Mouse (Mus musculus) hindbrain, embryonic 14.5 days (tissue): ENCODE measurements around the gene Abcg8. TPM values are rescaled to one million over a fixed set of nuclear protein-coding genes. Genes with fewer than 3 reads are reported as not detected.

Experiments used
- ATAC-seq: fragments of 200-750 bp; cut with Nextera tagmentation; 2 replicates; pipeline ENCODE4 v1.8.0; 2017; ENCODE audit warnings: moderate number of reproducible peaks, mild to moderate bottlenecking, moderate TSS enrichment, moderate library complexity; ENCODE audit not compliant: low FRiP score
- DNase-seq: peaks from one replicate; pipeline ENCODE4 v3.0.0-alpha.2; 2015; ENCODE audit warnings: low spot score
- H3K27ac ChIP-seq: fragments of 300-500 bp; sonication (generic); 2 replicates; pipeline ENCODE4 v1.5.1; 2014; ENCODE audit warnings: mild to moderate bottlenecking, moderate library complexity
- H3K27me3 ChIP-seq: fragments of 300-500 bp; sonication (generic); 2 replicates; pipeline ENCODE4 v1.6.1; 2014; ENCODE audit warnings: mild to moderate bottlenecking, low read length, mixed read lengths; ENCODE audit not compliant: control insufficient read depth, insufficient read depth
- H3K36me3 ChIP-seq: fragments of 300-500 bp; sonication (generic); replicated peaks from 2 replicates; pipeline ENCODE4 v1.6.1; 2014; ENCODE audit not compliant: control insufficient read depth, insufficient read depth
- H3K4me1 ChIP-seq: fragments of 300-500 bp; sonication (generic); replicated peaks from 2 replicates; pipeline ENCODE4 v1.6.1; 2014; ENCODE audit warnings: antibody characterized with exemption, low read length, mixed read lengths; ENCODE audit not compliant: control insufficient read depth, insufficient read depth
- H3K4me2 ChIP-seq: fragments of 300-500 bp; sonication (generic); replicated peaks from 2 replicates; pipeline ENCODE4 v1.6.1; 2014; ENCODE audit warnings: mild to moderate bottlenecking, moderate library complexity
- H3K4me3 ChIP-seq: fragments of 300-500 bp; sonication (generic); replicated peaks from 2 replicates; pipeline ENCODE4 v1.5.1; 2014; ENCODE audit warnings: mild to moderate bottlenecking, low read length
- H3K9ac ChIP-seq: fragments of 300-500 bp; sonication (generic); 2 replicates; pipeline ENCODE4 v1.6.1; 2014
- H3K9me3 ChIP-seq: fragments of 300-500 bp; sonication (generic); 2 replicates; pipeline ENCODE4 v1.6.1; 2016; ENCODE audit warnings: low read length; ENCODE audit not compliant: control insufficient read depth
- WGBS: fragments of 180-500 bp; shearing (Covaris S2); extraction: QIAGEN DNeasy Blood & Tissue Kit; methylation state at CpG from one replicate; pipeline ENCODE4 v1.1.7; 2014; 5-methylcytosine and 5-hydroxymethylcytosine counted together
- polyA plus RNA-seq: library from polyadenylated mRNA; unstranded; fragments of >200 nt; fragmentation: Nextera tagmentation; extraction: Ambion mirVana; gene quantifications from 2 replicates; pipeline ENCODE4 v1.2.1, GENCODE M21; 2014

Abcg8 gene
- polyA plus RNA-seq, 1 experiment from 2014 or later, result 0.09 TPM

GRCm38 (mm10) chr17:84688834-84689233 is 12.7 kb downstream of the Abcg8 start:
- Histone ChIP-seq H3K4me2 (no peak overlapping the region), H3K9me3 (no peaks in the 10 kb centered on the region), H3K27me3 (no peaks in the 10 kb centered on the region), H3K36me3 (no peaks in the 10 kb centered on the region), H3K9ac (no peak overlapping the region), H3K27ac (no peak overlapping the region), H3K4me1 (no peaks in the 10 kb centered on the region), H3K4me3 (no peak overlapping the region)
- no peak for ATAC-seq
- no peak for DNase-seq
- 97% methylated on average over 11 of the region's 11 CpGs for WGBS

GRCm38 (mm10) chr17:84689316-84689715 is 13.2 kb downstream of the Abcg8 start:
- ATAC-seq (no peak), DNase-seq (no peak)
- H3K4me1 ChIP-seq, result no peaks in the 10 kb centered on the region
- H3K9me3 ChIP-seq, result no peaks in the 10 kb centered on the region
- H3K4me3 ChIP-seq, result no peak overlapping the region
- H3K27me3 ChIP-seq, result no peaks in the 10 kb centered on the region
- H3K4me2 ChIP-seq, result no peak overlapping the region
- H3K27ac ChIP-seq, result no peak overlapping the region
- H3K9ac ChIP-seq, result no peak overlapping the region
- 88% methylated on average over 5 of the region's 5 CpGs for WGBS
- H3K36me3 ChIP-seq, result no peaks in the 10 kb centered on the region

- Histone ChIP-seq H3K4me1 (no peaks in the 10 kb centered on the region), H3K4me3 (no peak overlapping the region), H3K27ac (no peak overlapping the region), H3K9me3 (no peaks in the 10 kb centered on the region), H3K9ac (no peak overlapping the region), H3K4me2 (no peak overlapping the region), H3K36me3 (no peaks in the 10 kb centered on the region), H3K27me3 (no peaks in the 10 kb centered on the region)
- ATAC-seq (no peak), DNase-seq (no peak)
- WGBS, result 88% methylated on average over 5 of the region's 5 CpGs
Observed at GRCm38 (mm10) chr17:84690111-84690510, 14.0 kb downstream of the Abcg8 start.

- Histone ChIP-seq H3K9ac (no peak overlapping the region), H3K36me3 (no peaks in the 10 kb centered on the region), H3K4me1 (no peaks in the 10 kb centered on the region), H3K4me2 (no peak overlapping the region), H3K27me3 (no peaks in the 10 kb centered on the region), H3K9me3 (no peaks in the 10 kb centered on the region), H3K4me3 (no peak overlapping the region), H3K27ac (no peak overlapping the region)
- DNase-seq, result no peak
- ATAC-seq, result no peak
- 75% methylated on average over 2 of the region's 2 CpGs for WGBS
Observed at GRCm38 (mm10) chr17:84693741-84694140, 17.6 kb downstream of the Abcg8 start.

GRCm38 (mm10) chr17:84696537-84696936 is 20.4 kb downstream of the Abcg8 start:
- no peaks in the 10 kb centered on the region for H3K27me3 ChIP-seq
- H3K4me2 ChIP-seq, result no peak overlapping the region
- no peaks in the 10 kb centered on the region for H3K36me3 ChIP-seq
- ATAC-seq (no peak), DNase-seq (no peak)
- no peaks in the 10 kb centered on the region for H3K9me3 ChIP-seq
- H3K4me3 ChIP-seq, result no peak overlapping the region
- no peaks in the 10 kb centered on the region for H3K4me1 ChIP-seq
- no peak overlapping the region for H3K27ac ChIP-seq
- no peak overlapping the region for H3K9ac ChIP-seq
- WGBS, result 65% methylated on average over 6 of the region's 6 CpGs

GRCm38 (mm10) chr17:84698727-84699126 is 22.6 kb downstream of the Abcg8 start:
- Histone ChIP-seq H3K9ac (no peak overlapping the region), H3K4me2 (no peak overlapping the region), H3K27ac (no peak overlapping the region), H3K4me3 (no peak overlapping the region), H3K36me3 (no peaks in the 10 kb centered on the region), H3K9me3 (no peaks in the 10 kb centered on the region), H3K27me3 (no peaks in the 10 kb centered on the region), H3K4me1 (0 out of 2 replicates have a peak, but pooled peaks cover 4% of the 10 kb centered on the region)
- WGBS, result 24% methylated on average over 5 of the region's 5 CpGs
- DNase-seq (peak; percentile 83), ATAC-seq (peak; percentile 69; the same call in 1 of the 2 replicates)

GRCm38 (mm10) chr17:84707407-84707806 is 31.3 kb downstream of the Abcg8 start:
- Histone ChIP-seq H3K27ac (no peak overlapping the region), H3K27me3 (peaks cover 9% of the 10 kb centered on the region; the same call in 1 of the 2 replicates), H3K36me3 (peaks cover 13% of the 10 kb centered on the region; the same call in 1 of the 2 replicates), H3K9me3 (no peaks in the 10 kb centered on the region), H3K4me1 (peaks cover 16% of the 10 kb centered on the region), H3K4me3 (no peak overlapping the region), H3K4me2 (no peak overlapping the region), H3K9ac (no peak overlapping the region)
- WGBS, result 71% methylated on average over 4 of the region's 4 CpGs
- DNase-seq, result no peak
- no peak for ATAC-seq

- no peaks in the 10 kb centered on the region for H3K9me3 ChIP-seq
- peak overlapping the region; percentile 51 for H3K27ac ChIP-seq
- 83% methylated on average over 7 of the region's 7 CpGs for WGBS
- DNase-seq, result no peak
- no peak overlapping the region for H3K4me3 ChIP-seq
- peaks cover 16% of the 10 kb centered on the region; the same call in 1 of the 2 replicates for H3K36me3 ChIP-seq
- H3K9ac ChIP-seq, result peak overlapping the region; percentile 31; the same call in 1 of the 2 replicates
- H3K4me2 ChIP-seq, result peak overlapping the region; percentile 27; the same call in 1 of the 2 replicates
- H3K27me3 ChIP-seq, result peaks cover 12% of the 10 kb centered on the region
- no peak for ATAC-seq
- peaks cover 12% of the 10 kb centered on the region for H3K4me1 ChIP-seq
Observed at GRCm38 (mm10) chr17:84708818-84709217, 32.7 kb downstream of the Abcg8 start.

- 0 out of 2 replicates have a peak overlapping the region, but pooled peaks have one; percentile 31 for H3K9ac ChIP-seq
- H3K27me3 ChIP-seq, result peaks cover 12% of the 10 kb centered on the region
- no peaks in the 10 kb centered on the region for H3K9me3 ChIP-seq
- 26% methylated on average over 17 of the region's 17 CpGs for WGBS
- peak overlapping the region; percentile 27 for H3K4me2 ChIP-seq
- H3K27ac ChIP-seq, result peak overlapping the region; percentile 51
- peaks cover 12% of the 10 kb centered on the region for H3K4me1 ChIP-seq
- ATAC-seq, result peak; percentile 73; the same call in 1 of the 2 replicates
- H3K4me3 ChIP-seq, result no peak overlapping the region
- DNase-seq, result peak; percentile 70
- H3K36me3 ChIP-seq, result peaks cover 16% of the 10 kb centered on the region; the same call in 1 of the 2 replicates
Observed at GRCm38 (mm10) chr17:84709403-84709851, 33.3 kb downstream of the Abcg8 start.
